Mouse (Mus musculus) CH12.LX (cell line): ENCODE measurements around the gene Iqsec2.

Experiments
- CHD2 ChIP-seq: IDR thresholded peaks from 2 replicates; pipeline ENCODE4 v1.6.1; 2011; ENCODE audit warnings: low read length, improper control_type of control experiment
- CTCF ChIP-seq, 2 experiments: IDR thresholded peaks in 1 of 2; conservative IDR thresholded peaks in 1 of 2; 2 replicates each; pipeline ENCODE4 v1.5.1; 2011 to 2012; ENCODE audit warnings: low read depth in 2 of 2, low read length in 2 of 2, improper control_type of control experiment in 1 of 2, inconsistent platforms in 1 of 2, mild to moderate bottlenecking in 1 of 2, moderate library complexity in 1 of 2
- E2F4 ChIP-seq: IDR thresholded peaks from 2 replicates; pipeline ENCODE4 v1.6.1; 2011; ENCODE audit warnings: low read depth, low read length, improper control_type of control experiment; ENCODE audit not compliant: insufficient replicate concordance
- ELF1 ChIP-seq: IDR thresholded peaks from 2 replicates; pipeline ENCODE4 v1.6.1; 2014; ENCODE audit warnings: low read depth, mild to moderate bottlenecking, inconsistent platforms, low read length, improper control_type of control experiment
- EP300 ChIP-seq: IDR thresholded peaks from 2 replicates; pipeline ENCODE4 v1.6.1; 2011; ENCODE audit warnings: low read length, improper control_type of control experiment
- ETS1 ChIP-seq: conservative IDR thresholded peaks from 2 replicates; pipeline ENCODE4 v1.6.1; 2012; ENCODE audit warnings: low read depth, mild to moderate bottlenecking, inconsistent platforms, low read length, improper control_type of control experiment, moderate library complexity
- JUND ChIP-seq: conservative IDR thresholded peaks from 2 replicates; pipeline ENCODE4 v1.6.1; 2011; ENCODE audit warnings: low read depth, low read length, improper control_type of control experiment
- MXI1 ChIP-seq: IDR thresholded peaks from 2 replicates; pipeline ENCODE4 v1.6.1; 2011; ENCODE audit warnings: mild to moderate bottlenecking, low read depth, low read length, improper control_type of control experiment
- POLR2A ChIP-seq: IDR thresholded peaks from 2 replicates; pipeline ENCODE4 v1.6.1; 2011; ENCODE audit warnings: low read depth, mild to moderate bottlenecking, improper control_type of control experiment, low read length
- SIN3A ChIP-seq: IDR thresholded peaks from 2 replicates; pipeline ENCODE4 v1.6.1; 2012; ENCODE audit warnings: low read length, improper control_type of control experiment, inconsistent platforms
- TCF12 ChIP-seq: IDR thresholded peaks from 2 replicates; pipeline ENCODE4 v1.6.1; 2014; ENCODE audit warnings: low read depth, mild to moderate bottlenecking, inconsistent platforms, low read length, improper control_type of control experiment
- UBTF ChIP-seq: IDR thresholded peaks from 2 replicates; pipeline ENCODE4 v1.6.1; 2012; ENCODE audit warnings: low read depth, mild to moderate bottlenecking, inconsistent platforms, low read length, improper control_type of control experiment, moderate library complexity
- USF1 ChIP-seq: IDR thresholded peaks from 2 replicates; pipeline ENCODE4 v1.6.1; 2014; ENCODE audit warnings: low read depth, mild to moderate bottlenecking, inconsistent platforms, low read length, improper control_type of control experiment
- ZC3H11A ChIP-seq: IDR thresholded peaks from 2 replicates; pipeline ENCODE4 v1.6.1; 2012; ENCODE audit warnings: low read depth, mild to moderate bottlenecking, inconsistent platforms, low read length, improper control_type of control experiment

- no peak for TF ChIP-seq UBTF
- no peak for TF ChIP-seq CTCF (conservative IDR thresholded peaks at IDR 0.05 in 1 of 2, IDR thresholded peaks at IDR 0.05 in 1 of 2; ENCODE audit: low read depth in 2 of 2, low read length in 2 of 2)
- TF ChIP-seq CHD2, result no peak
- no peak for TF ChIP-seq MXI1
- no peak for TF ChIP-seq E2F4
- no peak for TF ChIP-seq USF1
- no peak for TF ChIP-seq POLR2A
- TF ChIP-seq SIN3A, result no peak
- TF ChIP-seq EP300, result no peak
- TF ChIP-seq ZC3H11A, result no peak
- TF ChIP-seq ETS1, result no peak
- TF ChIP-seq JUND, result no peak
- TF ChIP-seq TCF12, result no peak
- no peak for TF ChIP-seq ELF1
These were observed 46.5 kb upstream of the Iqsec2 start for GRCm38 (mm10) chrX:152097572-152097971.
